Mouse (Mus musculus): Measurements from ENCODE around the gene Usf3. TPM values are rescaled to one million over a fixed set of nuclear protein-coding genes. Genes with fewer than 3 reads are reported as not detected.

The Usf3 gene
- polyA plus RNA-seq, 1 experiment from 2014 or later, result 5.0 TPM

GRCm38 (mm10) chr16:44264916-44265315 lies 91.9 kb downstream of the Usf3 start:
- Histone ChIP-seq H3K9ac (replicated peaks; ENCODE audit: low read length) (no peak overlapping the region), H3K4me1 (ENCODE audit: control insufficient read depth, insufficient read depth, low read length) (no peaks in the 10 kb centered on the region), H3K27ac (replicated peaks; ENCODE audit: low read depth, low read length) (no peak overlapping the region), H3K36me3 (ENCODE audit: control insufficient read depth, insufficient read depth, low read length) (no peaks in the 10 kb centered on the region), H3K9me3 (ENCODE audit: control insufficient read depth, low read length) (no peaks in the 10 kb centered on the region), H3K4me3 (replicated peaks; ENCODE audit: low read depth, low read length) (no peak overlapping the region), H3K27me3 (ENCODE audit: control insufficient read depth, insufficient read depth, low read length) (no peaks in the 10 kb centered on the region), H3K4me2 (ENCODE audit: low read length) (no peak overlapping the region)
- no peak for ATAC-seq (ENCODE audit: low FRiP score, low TSS enrichment)
- DNase-seq, result no peak
- 69% methylated on average over 2 of the region's 2 CpGs for WGBS

- no peaks in the 10 kb centered on the region for H3K27me3 ChIP-seq (ENCODE audit: control insufficient read depth, insufficient read depth, low read length)
- DNase-seq, result no peak
- no peaks in the 10 kb centered on the region for H3K4me1 ChIP-seq (ENCODE audit: control insufficient read depth, insufficient read depth, low read length)
- no peak overlapping the region for H3K4me2 ChIP-seq (ENCODE audit: low read length)
- 92% methylated on average over 6 of the region's 6 CpGs for WGBS
- H3K4me3 ChIP-seq (replicated peaks; ENCODE audit: low read depth, low read length), result no peak overlapping the region
- no peaks in the 10 kb centered on the region for H3K36me3 ChIP-seq (ENCODE audit: control insufficient read depth, insufficient read depth, low read length)
- no peak overlapping the region for H3K27ac ChIP-seq (replicated peaks; ENCODE audit: low read depth, low read length)
- H3K9ac ChIP-seq (replicated peaks; ENCODE audit: low read length), result no peak overlapping the region
- H3K9me3 ChIP-seq (ENCODE audit: control insufficient read depth, low read length), result no peaks in the 10 kb centered on the region
- ATAC-seq (ENCODE audit: low FRiP score, low TSS enrichment), result no peak
Observed at GRCm38 (mm10) chr16:44265562-44265961, 92.5 kb downstream of the Usf3 start.

- no peaks in the 10 kb centered on the region for H3K36me3 ChIP-seq (ENCODE audit: control insufficient read depth, insufficient read depth, low read length)
- H3K4me1 ChIP-seq (ENCODE audit: control insufficient read depth, insufficient read depth, low read length), result no peaks in the 10 kb centered on the region
- no peaks in the 10 kb centered on the region for H3K9me3 ChIP-seq (ENCODE audit: control insufficient read depth, low read length)
- no peak overlapping the region for H3K4me2 ChIP-seq (ENCODE audit: low read length)
- H3K27ac ChIP-seq (replicated peaks; ENCODE audit: low read depth, low read length), result no peak overlapping the region
- no peaks in the 10 kb centered on the region for H3K27me3 ChIP-seq (ENCODE audit: control insufficient read depth, insufficient read depth, low read length)
- DNase-seq (no peak), ATAC-seq (ENCODE audit: low FRiP score, low TSS enrichment) (no peak)
- no peak overlapping the region for H3K4me3 ChIP-seq (replicated peaks; ENCODE audit: low read depth, low read length)
- H3K9ac ChIP-seq (replicated peaks; ENCODE audit: low read length), result no peak overlapping the region
- 89% methylated on average over 7 of the region's 7 CpGs for WGBS
Observed at GRCm38 (mm10) chr16:44268541-44269215, 95.6 kb downstream of the Usf3 start.

- DNase-seq (no peak), ATAC-seq (ENCODE audit: low FRiP score, low TSS enrichment) (no peak)
- Histone ChIP-seq H3K9ac (replicated peaks; ENCODE audit: low read length) (no peak overlapping the region), H3K36me3 (ENCODE audit: control insufficient read depth, insufficient read depth, low read length) (no peaks in the 10 kb centered on the region), H3K4me1 (ENCODE audit: control insufficient read depth, insufficient read depth, low read length) (no peaks in the 10 kb centered on the region), H3K27ac (replicated peaks; ENCODE audit: low read depth, low read length) (no peak overlapping the region), H3K27me3 (ENCODE audit: control insufficient read depth, insufficient read depth, low read length) (no peaks in the 10 kb centered on the region), H3K9me3 (ENCODE audit: control insufficient read depth, low read length) (no peaks in the 10 kb centered on the region), H3K4me3 (replicated peaks; ENCODE audit: low read depth, low read length) (no peak overlapping the region), H3K4me2 (ENCODE audit: low read length) (no peak overlapping the region)
- WGBS, result 78% methylated on average over 6 of the region's 6 CpGs
Observed at GRCm38 (mm10) chr16:44269578-44269977, 96.5 kb downstream of the Usf3 start.

- no peak for ATAC-seq (ENCODE audit: low FRiP score, low TSS enrichment)
Observed at GRCm38 (mm10) chr16:44270606-44271005, 97.6 kb downstream of the Usf3 start.

GRCm38 (mm10) chr16:44271371-44272038 lies 98.5 kb downstream of the Usf3 start:
- H3K4me2 ChIP-seq (ENCODE audit: low read length), result no peak overlapping the region

More at GRCm38 (mm10) chr16:44270606-44271005, 97.6 kb downstream of the Usf3 start:
- Histone ChIP-seq H3K9ac (replicated peaks; ENCODE audit: low read length) (no peak overlapping the region), H3K9me3 (ENCODE audit: control insufficient read depth, low read length) (no peaks in the 10 kb centered on the region), H3K27me3 (ENCODE audit: control insufficient read depth, insufficient read depth, low read length) (no peaks in the 10 kb centered on the region), H3K4me2 (ENCODE audit: low read length) (no peak overlapping the region), H3K4me3 (replicated peaks; ENCODE audit: low read depth, low read length) (no peak overlapping the region), H3K4me1 (ENCODE audit: control insufficient read depth, insufficient read depth, low read length) (no peaks in the 10 kb centered on the region), H3K36me3 (ENCODE audit: control insufficient read depth, insufficient read depth, low read length) (no peaks in the 10 kb centered on the region), H3K27ac (replicated peaks; ENCODE audit: low read depth, low read length) (no peak overlapping the region)
- 85% methylated on average over 5 of the region's 5 CpGs for WGBS
- no peak for DNase-seq

More at GRCm38 (mm10) chr16:44271371-44272038, 98.5 kb downstream of the Usf3 start:
- Histone ChIP-seq H3K27ac (replicated peaks; ENCODE audit: low read depth, low read length) (no peak overlapping the region), H3K9ac (replicated peaks; ENCODE audit: low read length) (no peak overlapping the region), H3K27me3 (ENCODE audit: control insufficient read depth, insufficient read depth, low read length) (no peaks in the 10 kb centered on the region), H3K4me1 (ENCODE audit: control insufficient read depth, insufficient read depth, low read length) (no peaks in the 10 kb centered on the region), H3K9me3 (ENCODE audit: control insufficient read depth, low read length) (no peaks in the 10 kb centered on the region), H3K36me3 (ENCODE audit: control insufficient read depth, insufficient read depth, low read length) (no peaks in the 10 kb centered on the region), H3K4me3 (replicated peaks; ENCODE audit: low read depth, low read length) (no peak overlapping the region)
- ATAC-seq (ENCODE audit: low FRiP score, low TSS enrichment) (no peak), DNase-seq (no peak)
- WGBS, result 82% methylated on average over 9 of the region's 9 CpGs

Other genes with a start within 250 kb of the Usf3 start
- 19.5 and 28.9 TPM in 2 replicates for gene Qtrt2, start 246.4 kb upstream of the Usf3 start, polyA plus RNA-seq (2014; fragmentation: Nextera tagmentation; extraction: Ambion mirVana)
- 2.6 and 3.0 TPM in 2 replicates for gene Zdhhc23, start 193.5 kb upstream of the Usf3 start, polyA plus RNA-seq (2014; fragmentation: Nextera tagmentation; extraction: Ambion mirVana)
- 1.8 and 1.9 TPM in 2 replicates for gene Gramd1c, start 109.9 kb upstream of the Usf3 start, polyA plus RNA-seq (2014; fragmentation: Nextera tagmentation; extraction: Ambion mirVana)
- gene Atp6v1a, start 33.5 kb upstream of the Usf3 start, polyA plus RNA-seq (2014; fragmentation: Nextera tagmentation; extraction: Ambion mirVana), result 126 and 149 TPM in 2 replicates
- gene Naa50, start 33.4 kb upstream of the Usf3 start, polyA plus RNA-seq (2014; fragmentation: Nextera tagmentation; extraction: Ambion mirVana), result 39.2 and 43.7 TPM in 2 replicates
- 3.4 and 7.6 TPM in 2 replicates for gene Sidt1, start 159.9 kb downstream of the Usf3 start, polyA plus RNA-seq (2014; fragmentation: Nextera tagmentation; extraction: Ambion mirVana)
- 9.6 and 16.6 TPM in 2 replicates for gene Spice1, start 173.9 kb downstream of the Usf3 start, polyA plus RNA-seq (2014; fragmentation: Nextera tagmentation; extraction: Ambion mirVana)
- 4.3 and 6.1 TPM in 2 replicates for gene Cfap44, start 221.6 kb downstream of the Usf3 start, polyA plus RNA-seq (2014; fragmentation: Nextera tagmentation; extraction: Ambion mirVana)